Mouse (Mus musculus) embryo, embryonic 10 days (tissue): ENCODE results near the gene Pcgf5.
"Not testable (repeated sequence)": the region's sequence is repeated elsewhere in the genome, so short reads cannot be mapped to it uniquely, and the experiment has no call there.

Experiments
- DNase-seq: peaks from one replicate; pipeline ENCODE4 v3.0.0-alpha.2; 2015; ENCODE audit warnings: low spot score

Pcgf5 gene

GRCm38 (mm10) chr19:36384426-36384825, 36.3 kb downstream of the Pcgf5 start:
- DNase-seq, result no peak

- no peak for DNase-seq
Observed at GRCm38 (mm10) chr19:36388502-36388901, 40.4 kb downstream of the Pcgf5 start.

DNA sequence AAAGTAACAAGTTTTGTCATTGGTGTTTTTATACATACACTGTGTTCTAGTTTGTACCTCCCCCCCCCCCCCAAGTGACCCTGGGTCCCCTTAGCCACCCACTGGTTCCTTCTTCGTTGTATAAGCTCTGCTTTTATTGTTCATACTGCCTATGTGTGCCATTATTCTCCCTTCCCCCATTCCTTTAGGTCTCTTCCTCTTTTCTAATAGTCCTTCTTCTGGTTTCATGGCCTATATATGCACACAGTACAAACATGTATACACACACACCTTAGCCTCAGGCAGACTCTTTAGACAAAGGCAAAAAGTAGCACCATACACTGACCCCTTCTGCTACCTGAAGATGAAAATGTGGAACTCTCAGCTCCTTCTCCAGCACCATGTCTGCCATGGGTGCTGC, 42.6 kb downstream of the Pcgf5 start:
- DNase-seq, result no peak

GRCm38 (mm10) chr19:36398500-36398899, 50.4 kb downstream of the Pcgf5 start:
- DNase-seq, result no peak

DNA sequence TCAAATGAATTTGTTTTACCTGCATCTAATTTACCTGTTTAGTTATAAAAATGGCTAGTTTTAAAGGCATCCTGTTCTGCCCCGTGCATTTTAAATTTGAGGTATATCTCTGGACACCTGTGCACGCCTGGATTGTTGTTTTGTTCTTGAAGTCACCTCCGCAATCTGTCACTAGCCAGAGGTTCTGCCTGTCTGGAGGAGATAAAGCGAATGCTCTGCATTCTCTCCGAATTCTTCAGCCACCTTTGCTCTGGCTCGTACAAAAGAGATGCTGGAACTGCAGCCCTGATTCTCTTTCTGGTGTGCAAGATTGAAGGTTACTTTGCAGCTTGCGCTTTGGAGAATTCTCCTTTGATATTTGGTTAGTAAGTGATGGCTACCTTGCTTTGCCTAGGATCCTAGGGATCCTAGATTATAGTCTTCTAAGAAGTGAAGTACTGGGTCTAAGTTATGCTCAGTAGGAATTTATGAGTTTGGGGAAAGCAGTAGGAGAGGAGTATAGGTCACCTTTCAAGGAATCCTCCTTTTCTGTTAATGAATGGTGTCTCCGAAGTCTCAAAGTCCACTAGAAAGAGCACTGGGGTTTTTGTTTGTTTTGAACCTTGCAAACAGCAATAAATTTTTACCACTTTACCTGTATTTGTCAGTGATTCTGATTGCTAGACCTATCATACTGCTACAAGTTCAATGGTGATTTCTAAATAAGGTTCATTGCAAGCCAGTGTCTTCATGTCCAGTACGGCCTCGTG, 60.4 kb downstream of the Pcgf5 start:
- DNase-seq, result no peak

- peak; percentile 93 for DNase-seq
Observed at GRCm38 (mm10) chr19:36409280-36409860, 61.3 kb downstream of the Pcgf5 start.

DNA sequence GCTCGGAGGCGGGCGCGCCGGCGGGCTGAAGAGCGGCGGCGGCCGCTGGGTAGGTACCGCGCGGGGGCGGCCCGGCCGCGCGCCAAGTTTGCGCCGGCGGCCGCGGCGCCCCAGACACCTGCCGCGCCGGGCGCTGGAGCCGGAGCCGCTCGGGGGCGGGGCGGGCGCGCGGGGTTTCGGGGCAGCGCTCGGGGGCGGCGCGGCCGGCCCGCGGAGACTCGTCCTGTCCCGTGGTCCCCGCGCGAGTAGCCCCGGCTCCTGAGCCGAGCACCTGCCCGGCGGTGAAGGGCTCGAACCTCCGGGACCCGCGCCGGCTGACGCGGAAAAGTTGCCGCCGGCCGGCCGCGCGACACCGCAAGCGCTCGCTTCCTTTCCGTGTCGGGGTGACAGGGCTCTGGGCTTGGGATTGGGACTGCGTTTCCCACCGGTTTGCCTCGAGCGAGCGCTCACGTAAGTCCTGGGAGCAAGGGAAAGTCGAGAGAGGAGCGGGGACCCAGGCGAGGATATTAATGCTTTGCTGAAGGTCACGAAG, 61.8 kb downstream of the Pcgf5 start:
- DNase-seq, result peak; percentile 45

DNA sequence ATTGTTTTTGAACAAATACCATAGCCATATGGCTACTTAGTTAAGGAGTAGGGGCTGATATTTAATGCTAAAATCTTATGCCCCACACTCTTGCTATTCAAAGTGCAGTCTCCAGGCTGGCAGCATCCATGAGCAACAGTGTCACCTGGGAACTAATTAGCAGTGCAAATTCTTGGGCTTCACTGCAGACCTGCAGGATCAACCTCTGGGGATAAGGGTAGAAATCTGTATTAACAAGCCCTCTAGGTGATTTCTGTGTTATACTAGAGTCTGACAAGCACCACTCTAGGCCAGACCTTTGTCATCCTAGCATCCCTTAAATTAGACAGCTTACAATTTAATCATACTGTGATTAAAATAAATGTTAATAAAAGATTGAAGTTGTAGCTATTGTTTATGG, 71.8 kb downstream of the Pcgf5 start:
- DNase-seq, result no peak

DNA sequence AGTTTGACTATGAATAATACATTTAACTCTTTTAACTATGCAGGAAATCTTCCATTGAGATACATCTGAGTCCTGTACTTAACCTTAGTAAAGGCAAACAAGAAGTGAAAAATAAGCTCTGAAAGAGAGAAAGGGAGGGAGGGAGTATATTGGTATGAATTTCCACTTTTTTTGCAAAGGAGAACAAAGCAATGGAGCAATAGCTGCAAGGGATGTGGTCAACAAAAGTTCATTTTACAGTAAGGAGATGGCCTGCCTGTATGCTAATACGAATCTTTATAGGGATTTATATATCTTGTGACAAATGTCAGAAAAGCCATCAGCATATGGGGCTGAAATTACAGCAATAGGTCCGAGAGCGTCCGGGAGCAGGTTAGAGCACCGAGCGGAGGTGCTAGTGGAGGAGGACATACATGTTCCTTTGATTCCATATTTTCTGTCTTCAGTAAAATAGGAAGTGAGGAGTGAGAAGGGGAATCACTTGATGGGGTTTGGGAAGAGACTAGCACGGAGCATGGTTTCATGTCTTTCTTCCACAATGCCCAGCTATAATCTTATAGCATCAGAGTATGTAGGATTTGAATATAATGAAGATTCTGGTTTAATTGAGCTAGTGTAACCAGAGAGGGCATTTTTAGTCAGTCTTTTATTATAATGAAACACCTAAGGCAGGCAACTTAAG, 79.2 kb downstream of the Pcgf5 start:
- no peak for DNase-seq

DNA sequence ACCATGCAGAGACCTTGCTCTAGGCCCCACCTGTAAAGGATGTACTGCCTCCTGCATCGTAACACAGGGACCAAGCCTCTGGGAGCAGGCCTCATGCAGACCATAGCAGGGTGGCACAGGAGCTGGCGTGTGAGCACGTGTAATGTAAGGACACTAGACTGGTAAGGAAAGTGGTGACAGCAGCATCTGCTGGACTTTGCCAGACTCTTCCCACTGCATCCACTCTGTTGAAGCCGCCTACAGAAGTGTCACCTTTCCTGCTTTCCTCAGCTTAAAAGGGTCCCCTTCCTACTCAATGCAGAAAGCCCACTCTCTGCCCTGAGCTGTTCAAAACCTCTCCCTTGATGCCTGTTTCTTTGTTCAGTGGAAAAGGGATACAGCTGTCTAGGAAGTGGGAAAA, 80.0 kb downstream of the Pcgf5 start:
- DNase-seq, result no peak

DNA sequence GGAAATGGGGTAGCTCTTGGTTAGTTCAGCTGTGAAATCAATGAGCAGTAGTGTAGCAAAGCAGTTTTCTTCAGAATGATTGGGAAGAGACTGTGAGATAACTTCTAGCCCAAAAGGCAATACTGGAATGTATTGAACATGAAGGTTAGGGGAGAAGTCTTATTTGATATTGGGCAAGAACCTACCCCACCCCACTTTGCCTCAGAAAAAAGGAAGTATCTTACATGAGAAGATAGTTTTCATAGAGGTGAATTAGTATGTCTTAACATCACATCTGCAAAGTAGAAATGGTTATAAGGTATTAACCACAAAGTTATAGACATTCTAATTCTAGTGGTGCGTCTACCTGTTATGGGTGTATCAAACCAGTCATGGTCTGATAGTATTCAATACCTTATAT, 81.2 kb downstream of the Pcgf5 start:
- DNase-seq, result no peak

DNA sequence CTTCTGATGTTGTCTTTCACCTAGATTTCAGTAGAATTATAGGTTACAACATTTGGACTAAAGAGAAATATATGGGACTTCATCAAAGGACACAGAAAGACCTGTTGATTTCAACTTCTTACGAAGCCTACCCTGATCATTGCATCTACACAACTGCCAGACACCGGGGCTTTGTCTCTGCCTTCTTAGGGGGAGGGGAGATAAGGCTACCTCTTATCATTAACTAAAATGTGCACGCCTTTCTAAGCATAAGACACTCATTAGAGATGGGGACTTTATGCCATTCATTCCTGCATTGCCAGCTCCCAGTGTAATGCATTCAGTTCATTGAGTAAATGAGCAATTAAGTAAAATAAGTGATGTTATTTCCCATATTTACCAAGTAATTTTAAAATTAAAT, 85.1 kb downstream of the Pcgf5 start:
- DNase-seq, result no peak

- peak; percentile 58 for DNase-seq
Observed at GRCm38 (mm10) chr19:36439894-36440714, 92.0 kb downstream of the Pcgf5 start.

DNA sequence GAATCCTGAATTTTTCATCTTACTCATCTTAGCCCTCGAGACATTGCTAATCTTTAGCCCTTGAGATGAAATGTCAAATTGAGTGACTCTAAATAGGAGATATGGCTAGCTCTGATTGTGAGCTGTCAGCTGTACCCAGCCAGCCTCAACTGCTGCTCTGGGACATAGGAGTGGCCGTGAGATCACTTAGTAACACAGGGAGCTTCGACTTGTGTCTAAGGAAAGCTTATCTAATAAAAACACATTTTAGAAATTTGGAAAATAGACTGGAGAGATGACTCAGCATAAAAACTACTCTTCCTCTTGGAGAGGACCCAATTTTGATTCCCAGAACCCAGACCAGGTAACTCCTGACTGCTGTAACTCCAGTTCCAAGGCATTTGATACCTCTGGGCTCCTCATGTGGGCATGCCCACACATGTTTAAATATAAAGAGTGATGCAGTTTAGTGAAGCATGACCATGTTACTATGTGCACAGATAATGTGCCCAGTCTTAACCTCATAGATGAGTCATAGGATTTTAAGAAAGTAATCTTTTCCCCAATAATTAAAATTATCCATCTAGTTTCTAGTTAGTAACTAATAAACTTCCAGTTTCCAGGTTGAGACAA, 103.0 kb downstream of the Pcgf5 start:
- no peak for DNase-seq

DNA sequence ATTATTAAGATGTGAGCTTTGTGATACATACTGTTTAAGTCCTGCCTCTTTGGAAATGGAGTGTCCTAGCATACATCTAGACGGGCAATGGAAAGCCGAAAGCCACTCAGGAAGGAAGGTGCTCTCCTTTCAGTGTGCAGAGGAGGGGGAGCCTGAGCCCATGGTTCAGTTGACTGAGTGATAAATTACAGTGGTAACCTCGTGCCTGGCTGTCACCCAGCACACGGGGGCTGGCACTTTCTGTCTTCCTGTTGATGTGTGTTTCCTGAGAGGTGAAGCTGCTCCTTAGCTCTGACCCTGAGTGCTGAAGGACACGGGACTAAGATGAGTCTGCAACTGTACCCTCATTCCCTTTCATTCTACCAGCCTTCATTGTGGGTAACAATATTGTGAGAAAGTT, 103.6 kb downstream of the Pcgf5 start:
- DNase-seq, result no peak

DNA sequence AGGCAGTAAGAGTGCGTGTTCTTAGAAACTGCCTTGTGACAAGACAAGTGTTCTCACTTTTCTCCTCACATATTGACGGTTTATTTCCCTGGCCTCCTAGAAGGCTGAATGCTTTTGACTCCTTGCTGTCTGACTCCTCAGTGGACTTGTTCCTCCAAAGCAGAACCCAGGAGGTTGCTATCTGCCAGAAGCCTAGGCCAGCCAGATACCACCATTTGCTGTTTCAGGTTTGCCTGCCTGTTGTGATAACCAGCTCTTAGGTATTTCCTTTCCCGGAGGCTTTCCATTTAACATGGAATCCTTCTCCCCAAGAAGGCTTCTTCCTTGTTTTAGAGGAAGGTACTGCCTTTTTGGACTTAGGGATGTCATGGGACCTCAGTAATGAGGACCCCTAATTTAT, 104.1 kb downstream of the Pcgf5 start:
- not testable (repeated sequence) for DNase-seq

- no peak for DNase-seq
Observed at GRCm38 (mm10) chr19:36453451-36453850, 105.3 kb downstream of the Pcgf5 start.

DNA sequence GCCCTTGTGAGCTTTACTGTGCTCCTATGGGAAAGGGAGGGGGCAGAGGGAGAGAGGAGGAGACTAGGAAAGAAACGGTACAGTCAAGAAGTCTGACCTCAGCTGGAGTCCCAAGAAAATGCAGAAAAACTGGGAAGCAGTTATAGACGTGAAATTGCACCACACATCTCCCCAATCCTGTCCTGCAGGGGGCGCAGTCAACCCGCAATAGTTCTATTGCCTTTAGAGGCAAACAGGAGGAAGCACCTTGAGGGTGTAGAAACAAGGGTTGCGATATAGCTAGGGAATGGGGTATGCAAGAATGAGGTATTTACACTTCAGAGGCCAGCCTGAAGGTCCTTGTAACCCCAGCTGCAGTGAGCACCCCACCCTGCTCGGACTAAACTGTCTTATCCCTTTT, 122.0 kb downstream of the Pcgf5 start:
- DNase-seq, result peak; percentile 73

DNA sequence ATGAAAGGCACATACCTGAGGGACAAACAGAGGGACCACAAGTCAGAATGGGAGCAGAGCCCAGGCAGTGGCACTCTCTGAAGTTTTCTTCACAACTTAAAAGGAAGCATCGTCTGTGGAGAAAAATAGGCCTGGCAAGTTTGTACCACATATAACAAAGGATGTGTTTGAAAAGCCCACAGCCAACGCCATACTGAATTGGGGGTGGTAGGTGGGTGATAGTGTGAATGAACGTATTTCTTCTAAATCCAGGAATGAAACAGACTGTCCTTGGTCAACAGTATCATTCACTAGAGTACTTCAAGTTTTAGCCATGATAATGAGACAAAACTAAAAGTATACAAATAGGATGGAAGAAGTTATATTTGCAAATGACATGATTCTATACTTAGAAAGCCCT, 123.2 kb downstream of the Pcgf5 start:
- no peak for DNase-seq

GRCm38 (mm10) chr19:36476596-36476995, 128.5 kb downstream of the Pcgf5 start:
- DNase-seq, result no peak

DNA sequence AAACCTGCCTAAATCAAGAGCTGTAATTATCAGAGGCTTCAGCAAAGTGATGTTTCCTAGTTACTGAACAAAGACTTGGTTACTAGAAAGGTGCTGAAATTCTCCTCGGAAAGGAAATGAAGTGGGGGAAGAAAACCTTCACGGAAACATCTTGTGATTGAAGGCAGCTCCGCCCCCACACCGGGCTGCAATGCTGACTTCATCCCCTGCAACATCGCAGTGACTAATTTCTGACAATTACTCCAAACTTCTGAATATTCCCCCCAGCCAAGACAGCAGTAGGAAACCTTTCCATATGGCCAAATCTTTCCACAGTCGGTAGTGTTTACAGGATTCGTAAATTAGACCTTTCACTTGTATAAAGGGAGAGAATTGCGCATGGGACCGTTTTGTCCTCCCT, 129.0 kb downstream of the Pcgf5 start:
- DNase-seq, result no peak

GRCm38 (mm10) chr19:36477684-36478083, 129.6 kb downstream of the Pcgf5 start:
- no peak for DNase-seq
